Mouse (Mus musculus) testis, adult 2 months (tissue): ENCODE measurements around the gene Pdzd9. TPM values are rescaled to one million over a fixed set of nuclear protein-coding genes. Genes with fewer than 3 reads are reported as not detected.

Source experiments
- H3K27ac ChIP-seq: fragments of 200-500 bp; 2 replicates; pipeline ENCODE4 v1.5.1; 2012; ENCODE audit warnings: low read depth, low read length; ENCODE audit not compliant: control insufficient read depth, insufficient read depth
- H3K27me3 ChIP-seq: fragments of 200-500 bp; 2 replicates; pipeline ENCODE4 v1.6.1; 2012; ENCODE audit warnings: mild to moderate bottlenecking, low read length, moderate library complexity; ENCODE audit not compliant: control insufficient read depth, insufficient read depth
- H3K36me3 ChIP-seq: fragments of 200-500 bp; 2 replicates; pipeline ENCODE4 v1.6.1; 2012; ENCODE audit warnings: mild to moderate bottlenecking, low read length; ENCODE audit not compliant: control insufficient read depth, insufficient read depth
- H3K4me1 ChIP-seq: fragments of 200-500 bp; 2 replicates; pipeline ENCODE4 v1.6.1; 2012; ENCODE audit warnings: low read length; ENCODE audit not compliant: control insufficient read depth, insufficient read depth
- H3K4me3 ChIP-seq: fragments of 200-500 bp; 2 replicates; pipeline ENCODE4 v1.5.1; 2012; ENCODE audit warnings: low read depth, mild to moderate bottlenecking, low read length, moderate library complexity, mixed read lengths; ENCODE audit not compliant: control insufficient read depth
- CTCF ChIP-seq: fragments of 200-500 bp; IDR thresholded peaks from 2 replicates; pipeline ENCODE4 v1.5.1; 2012; ENCODE audit warnings: low read depth, mild to moderate bottlenecking, inconsistent platforms, low read length, moderate library complexity; ENCODE audit not compliant: control insufficient read depth, insufficient read depth, insufficient replicate concordance
- POLR2A ChIP-seq: fragments of 200-500 bp; IDR thresholded peaks from 2 replicates; pipeline ENCODE4 v1.6.1; 2012; ENCODE audit warnings: low read depth, mild to moderate bottlenecking, inconsistent platforms, low read length, moderate library complexity; ENCODE audit not compliant: control insufficient read depth
- polyA plus RNA-seq: library from polyadenylated mRNA; depleted of rRNA; stranded (reverse); fragments of >200 nt; gene quantifications from 2 replicates; pipeline ENCODE4 v1.2.3, GENCODE M21; 2012

The Pdzd9 gene
- polyA plus RNA-seq, 1 experiment: 97.7 TPM

DNA sequence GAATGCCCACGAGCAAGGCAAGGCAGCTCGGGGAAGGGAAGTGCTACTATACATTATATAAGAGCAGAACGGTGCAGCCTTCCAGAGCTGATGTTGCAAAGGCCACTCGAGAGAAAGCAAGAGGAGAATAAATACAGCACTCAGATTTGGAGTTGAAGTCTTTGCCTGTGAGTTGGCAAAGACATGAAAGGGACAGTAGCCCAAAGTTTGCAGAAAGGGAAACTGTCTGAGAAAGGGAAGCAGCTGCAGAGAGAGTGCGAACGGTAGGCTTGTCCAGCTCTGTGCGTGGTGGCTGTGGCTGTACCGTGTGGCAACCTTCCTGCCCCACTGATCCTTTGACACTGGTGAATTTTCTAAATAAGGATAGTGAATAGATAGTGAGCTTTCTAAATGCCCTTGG lies 8.9 kb upstream of the Pdzd9 start:
- TF ChIP-seq CTCF (no peak), POLR2A (no peak)
- Histone ChIP-seq H3K36me3 (no peaks in the 10 kb centered on the region), H3K27me3 (no peaks in the 10 kb centered on the region), H3K4me3 (no peak overlapping the region), H3K27ac (no peak overlapping the region), H3K4me1 (peaks cover 2% of the 10 kb centered on the region)

DNA sequence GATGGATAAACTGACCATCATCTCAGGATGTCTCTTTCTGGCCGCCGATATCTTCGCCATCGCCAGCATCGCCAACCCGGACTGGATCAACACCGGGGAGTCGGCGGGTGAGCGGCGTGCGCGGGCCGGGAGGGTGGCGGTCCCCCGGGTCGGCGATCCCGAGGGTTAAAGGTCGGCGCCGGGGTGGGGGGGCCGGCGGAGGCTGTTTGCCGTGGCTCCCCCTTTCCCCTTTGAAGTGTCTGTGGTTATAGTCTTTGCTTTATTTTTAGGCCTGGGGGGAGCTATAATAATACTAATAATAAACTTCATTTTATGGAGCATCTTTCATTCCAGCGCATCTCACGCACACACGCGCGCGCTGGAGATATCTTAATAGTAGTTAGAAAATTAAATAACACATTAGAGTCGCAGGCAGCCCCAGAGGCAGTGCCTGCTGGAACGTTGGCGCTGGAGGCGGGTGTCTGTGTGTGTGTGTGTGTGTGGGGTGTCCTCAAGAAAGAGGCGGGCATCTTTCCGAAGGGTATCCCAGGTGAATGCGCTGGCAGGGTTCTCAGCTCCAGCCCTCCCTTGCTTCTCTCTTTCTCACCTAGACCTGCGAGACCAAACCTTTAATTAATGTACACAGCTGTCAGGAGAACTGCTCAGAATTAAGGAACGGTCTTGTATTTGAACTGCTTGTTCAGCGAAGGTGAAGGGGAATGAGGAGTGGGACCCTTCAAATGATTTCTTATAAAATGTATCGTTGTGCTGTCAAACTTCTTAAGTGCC lies 7.8 kb upstream of the Pdzd9 start:
- peak overlapping the region; percentile 80 for H3K4me3 ChIP-seq
- TF ChIP-seq CTCF: no peak
- no peaks in the 10 kb centered on the region for H3K36me3 ChIP-seq
- H3K27ac ChIP-seq: peak overlapping the region; percentile 54
- peaks cover 2% of the 10 kb centered on the region for H3K4me1 ChIP-seq
- H3K27me3 ChIP-seq: no peaks in the 10 kb centered on the region

DNA sequence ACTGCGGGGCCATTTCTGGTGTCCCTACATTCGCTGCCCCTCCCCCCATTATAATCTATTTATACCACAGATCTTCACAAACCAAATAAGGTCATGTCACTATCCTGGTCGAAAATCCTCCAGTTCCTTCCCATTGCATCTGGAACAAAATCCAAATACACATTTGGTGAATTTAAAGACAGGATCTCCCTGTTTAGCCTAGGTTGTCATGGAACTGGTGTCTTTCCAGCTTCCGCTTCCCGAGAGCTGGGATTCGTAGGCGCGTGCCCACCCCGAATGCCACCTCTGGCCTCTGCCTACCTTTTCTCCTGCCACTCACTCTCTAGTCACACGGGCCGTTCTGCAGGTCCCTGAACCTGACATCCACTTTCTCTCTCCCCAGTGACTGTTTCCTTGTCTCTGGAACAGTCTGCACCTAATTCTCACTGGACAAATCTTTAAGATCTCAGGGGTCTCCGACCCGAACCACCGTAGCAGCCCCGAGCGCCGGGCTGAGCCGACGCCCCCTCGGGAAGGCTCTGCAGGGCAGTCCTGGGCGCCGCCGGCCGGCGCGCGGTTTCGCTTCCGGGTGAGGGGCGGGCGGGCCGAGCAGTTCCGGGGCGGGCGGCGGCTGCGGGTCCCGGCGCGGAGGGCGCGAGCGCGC lies 7.0 kb upstream of the Pdzd9 start, which contains the start of gene Mosmo:
Gene Mosmo, plus strand, starts transcription at position 618 of the 643 bp plus-strand sequence.
- Histone ChIP-seq H3K27ac (peak within 1 kb of the TSS; percentile 54), H3K4me3 (peak within 1 kb of the TSS; percentile 80), H3K27me3 (no peaks in the 10 kb centered on the region), H3K36me3 (no peaks in the 10 kb centered on the region), H3K4me1 (peaks cover 2% of the 10 kb centered on the region)
- TF ChIP-seq CTCF (no peak), POLR2A (peak; percentile 69)

DNA sequence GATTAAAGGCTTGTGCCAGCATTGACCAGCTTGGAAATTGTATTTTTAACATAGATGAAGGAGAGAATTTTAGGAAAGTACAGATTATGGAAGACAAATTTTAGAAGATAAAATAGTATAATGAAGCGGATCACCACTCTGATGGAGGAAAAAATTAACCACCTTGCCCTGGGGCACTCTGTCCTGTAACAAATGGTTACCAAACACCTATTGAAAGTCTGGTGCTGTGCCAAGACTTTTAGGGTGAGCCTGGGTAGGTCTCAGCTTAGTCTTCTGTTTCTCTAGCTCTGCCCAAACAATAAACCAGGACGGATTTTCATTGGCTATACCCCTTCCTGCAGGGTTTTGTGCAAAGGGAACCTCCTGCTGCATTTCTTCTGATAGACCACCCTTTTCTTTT lies 1.1 kb upstream of the Pdzd9 start:
- no peak overlapping the region for H3K27ac ChIP-seq
- TF ChIP-seq CTCF (no peak), POLR2A (no peak)
- no peaks in the 10 kb centered on the region for H3K27me3 ChIP-seq
- no peaks in the 10 kb centered on the region for H3K36me3 ChIP-seq
- H3K4me1 ChIP-seq: peaks cover 14% of the 10 kb centered on the region
- H3K4me3 ChIP-seq: no peak overlapping the region

DNA sequence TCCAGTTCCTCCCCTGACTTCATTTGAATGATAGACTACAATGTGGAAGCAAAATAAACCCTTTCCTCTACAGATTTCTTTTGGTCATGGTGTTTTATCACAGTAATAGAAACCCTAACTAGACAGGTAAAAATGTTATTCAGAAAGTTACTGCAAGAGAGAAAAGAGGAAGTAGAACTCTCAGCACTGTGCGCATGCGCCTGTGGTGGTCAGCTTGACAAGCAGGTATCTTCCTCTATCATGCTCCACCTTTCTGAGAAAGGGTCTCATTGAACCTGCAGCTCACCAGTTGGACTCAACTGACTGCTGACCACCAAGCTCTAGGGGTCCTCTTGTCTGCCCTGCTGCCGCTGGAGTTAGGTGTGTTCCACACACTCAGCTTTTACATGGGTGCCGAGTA lies 8.1 kb downstream of the Pdzd9 start:
- H3K4me1 ChIP-seq: no peaks in the 10 kb centered on the region
- no peak overlapping the region for H3K4me3 ChIP-seq
- no peak overlapping the region for H3K27ac ChIP-seq
- no peaks in the 10 kb centered on the region; the same call in 1 of the 2 replicates for H3K36me3 ChIP-seq
- no peak for TF ChIP-seq POLR2A
- TF ChIP-seq CTCF: no peak
- H3K27me3 ChIP-seq: no peaks in the 10 kb centered on the region

DNA sequence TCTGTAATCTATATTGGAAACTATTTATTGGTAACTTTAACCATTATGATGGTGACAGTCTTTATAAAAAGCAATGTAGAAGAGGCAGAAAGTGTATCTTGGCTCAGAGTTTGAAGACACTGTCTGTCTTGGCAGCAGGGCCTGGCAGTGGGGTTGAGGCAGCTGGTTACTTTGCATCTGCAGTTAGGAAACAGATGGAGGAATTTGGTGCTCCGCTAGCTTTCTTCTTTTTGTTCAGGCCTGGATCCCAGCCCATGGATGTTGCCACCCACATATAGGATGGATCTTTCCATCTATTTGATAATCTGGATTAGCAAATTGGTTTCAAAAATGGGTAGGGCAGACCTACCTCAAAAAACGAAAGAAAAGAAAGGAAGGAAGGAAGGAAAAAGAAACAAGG lies 22.3 kb downstream of the Pdzd9 start:
- Histone ChIP-seq H3K27ac (no peak overlapping the region), H3K4me3 (no peak overlapping the region), H3K36me3 (peaks cover 1% of the 10 kb centered on the region; the same call in 1 of the 2 replicates), H3K4me1 (no peaks in the 10 kb centered on the region), H3K27me3 (no peaks in the 10 kb centered on the region)
- TF ChIP-seq CTCF (no peak), POLR2A (no peak)

DNA sequence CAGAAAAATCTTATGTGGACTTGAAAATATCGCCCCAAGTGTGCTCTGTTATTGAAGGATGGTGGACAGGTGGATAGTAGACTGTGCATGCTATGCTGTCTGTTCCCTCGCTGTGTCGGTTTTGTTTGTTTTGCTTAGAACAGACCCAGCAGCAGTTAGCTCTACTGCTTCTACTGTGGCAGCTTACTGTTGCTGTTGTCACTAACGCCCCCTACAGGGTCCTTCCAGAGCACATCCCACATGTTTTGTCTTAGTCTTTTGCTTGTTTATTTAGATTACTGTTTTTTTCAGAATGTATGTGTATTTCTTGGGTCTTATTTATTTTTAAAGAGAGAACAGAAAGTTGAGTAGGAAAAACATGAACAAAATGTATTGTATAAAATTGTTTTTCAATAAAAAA lies 26.9 kb downstream of the Pdzd9 start:
- Histone ChIP-seq H3K27ac (no peak overlapping the region), H3K36me3 (peaks cover 1% of the 10 kb centered on the region; the same call in 1 of the 2 replicates)

DNA sequence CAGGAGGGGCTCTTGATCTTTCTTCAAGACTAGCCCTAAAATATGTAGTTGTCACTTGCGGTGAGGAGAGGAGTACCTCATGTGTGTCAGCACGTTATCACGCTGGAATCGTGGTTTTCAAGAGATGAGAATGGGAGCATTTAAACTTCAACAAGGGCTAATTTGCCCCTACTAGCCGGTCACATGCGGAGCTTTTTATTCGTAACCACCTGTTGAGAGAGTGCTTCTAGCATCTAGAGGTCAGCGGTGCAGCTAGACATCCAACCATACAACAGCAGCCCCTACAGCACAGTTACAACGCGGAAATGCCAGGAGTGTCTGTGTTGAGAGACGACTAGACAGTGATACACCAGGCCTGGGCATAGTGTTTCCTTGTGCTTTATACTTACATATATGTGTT lies 34.3 kb downstream of the Pdzd9 start:
- Histone ChIP-seq H3K4me3 (peak overlapping the region; percentile 93), H3K4me1 (peaks cover 3% of the 10 kb centered on the region), H3K27ac (peak overlapping the region; percentile 84; the same call in 1 of the 2 replicates), H3K36me3 (no peaks in the 10 kb centered on the region; the same call in 1 of the 2 replicates), H3K27me3 (no peaks in the 10 kb centered on the region)
- no peak for TF ChIP-seq CTCF
- no peak for TF ChIP-seq POLR2A

More for the DNA sequence above, 26.9 kb downstream of the Pdzd9 start:
- Histone ChIP-seq H3K4me3 (no peak overlapping the region), H3K4me1 (no peaks in the 10 kb centered on the region), H3K27me3 (no peaks in the 10 kb centered on the region)
- TF ChIP-seq CTCF (no peak), POLR2A (no peak)
